Mouse (Mus musculus) MEL (cell line): ENCODE measurements around the gene Ccdc152.

Experiments
- ETS1 ChIP-seq: IDR thresholded peaks from 2 replicates; pipeline ENCODE4 v1.6.1; 2012; ENCODE audit warnings: low read depth, mild to moderate bottlenecking, inconsistent platforms, low read length, improper control_type of control experiment, moderate library complexity
- POLR2A ChIP-seq, 2 experiments: IDR thresholded peaks; 2 replicates each; pipeline ENCODE4 v1.6.1; 2011 to 2012; ENCODE audit warnings: low read length in 2 of 2, mild to moderate bottlenecking in 2 of 2, control low read depth in 1 of 2, improper control_type of control experiment in 1 of 2, low read depth in 1 of 2, moderate library complexity in 1 of 2; ENCODE audit not compliant: control insufficient read depth in 1 of 2, insufficient read depth in 1 of 2, poor library complexity in 1 of 2
- POLR2AphosphoS2 ChIP-seq: IDR thresholded peaks from 2 replicates; pipeline ENCODE4 v1.6.1; 2011; ENCODE audit warnings: low read length, improper control_type of control experiment
- RCOR1 ChIP-seq: IDR thresholded peaks from 2 replicates; pipeline ENCODE4 v1.6.1; 2012; ENCODE audit warnings: low read depth, mild to moderate bottlenecking, inconsistent platforms, low read length, improper control_type of control experiment
- ZNF384 ChIP-seq: IDR thresholded peaks from 2 replicates; pipeline ENCODE4 v1.6.1; 2012; ENCODE audit warnings: low read depth, mild to moderate bottlenecking, inconsistent platforms, low read length, improper control_type of control experiment

GRCm38 (mm10) chr15:3281737-3282136, 21.6 kb downstream of the Ccdc152 start:
- TF ChIP-seq POLR2A (IDR thresholded peaks at IDR 0.05; ENCODE audit: control insufficient read depth in 1 of 2, insufficient read depth in 1 of 2, low read depth in 1 of 2, low read length in 2 of 2, poor library complexity in 1 of 2) (no peak), ETS1 (no peak), POLR2AphosphoS2 (no peak), ZNF384 (no peak), RCOR1 (no peak)
